Mouse (Mus musculus): Measurements from ENCODE around the gene Heg1. TPM values are rescaled to one million over a fixed set of nuclear protein-coding genes. Genes with fewer than 3 reads are reported as not detected.

Heg1 gene
- total RNA-seq, 2 experiments from 2014 or later: 28.8 to 36.7 TPM

DNA sequence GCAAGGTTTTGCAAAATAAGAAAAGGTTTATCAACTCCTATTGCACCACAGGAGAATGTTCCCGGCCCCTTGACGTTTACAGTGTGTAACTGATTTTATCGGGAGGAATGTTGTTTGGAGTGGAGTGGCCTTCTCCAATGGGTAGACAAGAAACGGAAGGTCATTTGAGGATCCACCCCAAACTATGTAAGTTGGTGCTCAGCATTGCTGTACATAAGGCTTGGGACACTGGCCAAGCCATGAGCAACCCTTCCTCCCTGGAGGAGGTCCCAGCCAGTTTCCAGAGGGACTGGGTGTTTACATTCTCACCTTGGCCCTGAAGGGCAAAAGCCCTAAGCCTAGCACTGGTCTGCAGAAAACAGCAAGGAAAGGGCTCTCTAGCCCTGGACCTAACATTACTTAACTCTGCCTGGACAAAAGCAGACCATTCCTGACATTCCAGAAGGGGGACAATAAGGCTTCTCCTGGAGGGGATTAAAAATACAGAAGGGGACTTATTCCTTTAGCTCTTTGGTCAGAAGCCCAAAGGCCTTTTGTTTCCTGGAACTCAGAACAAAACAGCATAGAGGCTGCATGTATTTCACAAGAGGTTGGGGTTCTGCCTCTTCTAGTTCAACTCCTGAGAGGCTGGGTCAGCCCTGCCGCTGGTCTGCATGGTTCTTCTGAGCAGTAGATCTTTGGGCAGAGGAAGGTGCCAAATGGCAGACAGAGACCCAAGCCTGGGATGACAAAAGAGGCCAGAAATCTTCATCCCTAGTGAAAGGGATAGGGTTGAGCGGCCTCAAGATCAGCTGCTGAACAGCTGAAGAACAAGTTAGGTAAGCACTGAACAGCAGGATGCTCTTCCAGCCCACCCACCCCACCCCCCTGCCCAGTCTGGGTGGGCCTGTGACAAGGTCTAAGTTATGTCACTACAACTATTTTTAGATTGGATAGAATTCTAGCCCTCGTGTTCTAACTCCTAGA is 7.5 kb upstream of the Heg1 start:
- no peak for DNase-seq (ENCODE audit: low spot score in 2 of 2)
- intact Hi-C loops (cut with DNase I): no loop called here

DNA sequence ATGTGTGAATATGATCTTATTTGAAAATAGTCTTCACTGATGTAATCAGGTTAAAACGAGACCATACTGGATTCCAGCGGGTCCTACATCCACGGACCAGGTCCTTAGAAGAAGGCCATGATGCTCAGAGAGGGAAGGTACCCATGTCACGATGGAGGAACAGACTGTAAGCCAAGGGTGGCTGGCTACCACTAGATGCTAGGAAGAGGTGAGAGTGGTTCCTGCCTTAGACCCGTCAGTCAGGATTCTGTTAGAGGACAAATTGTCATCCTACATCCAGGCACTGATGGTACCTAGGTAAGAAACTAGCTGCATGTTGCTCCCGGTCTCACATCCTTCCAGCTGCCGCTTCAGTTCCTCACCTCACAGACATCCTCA is 6.9 kb upstream of the Heg1 start:
- intact Hi-C loops (cut with DNase I): no loop called here

GRCm38 (mm10) chr16:33677901-33678300 is 6.3 kb upstream of the Heg1 start:
- intact Hi-C loops (cut with DNase I): no loop called here
- DNase-seq (ENCODE audit: low spot score in 2 of 2): no peak

More for the DNA sequence above, 6.9 kb upstream of the Heg1 start:
- no peak for DNase-seq (ENCODE audit: low spot score in 2 of 2)

GRCm38 (mm10) chr16:33680271-33680670 is 3.9 kb upstream of the Heg1 start:
- no peak for DNase-seq (ENCODE audit: low spot score in 2 of 2)
- intact Hi-C loops (cut with DNase I): no loop called here

DNA sequence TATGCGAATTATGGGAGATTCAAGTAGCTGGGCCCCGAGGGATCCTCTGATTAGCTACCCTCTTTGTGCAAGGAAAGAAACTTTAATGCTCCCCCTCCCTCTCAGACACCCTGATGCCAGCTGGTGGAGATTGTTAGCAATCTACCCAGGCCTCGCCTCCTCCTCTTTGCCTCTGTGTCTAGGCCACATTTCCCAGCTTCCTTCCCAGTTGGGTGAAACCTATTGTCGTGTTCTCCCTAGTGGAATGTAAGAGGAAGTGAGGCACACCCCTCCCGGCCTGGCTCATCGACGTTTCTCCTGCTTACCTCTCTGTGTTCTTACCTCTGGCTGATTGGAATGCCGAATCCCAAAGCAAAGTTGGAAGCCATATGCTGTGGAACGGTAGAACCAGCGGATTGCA is 3.4 kb upstream of the Heg1 start:
- DNase-seq (ENCODE audit: low spot score in 2 of 2): no peak
- intact Hi-C loops (cut with DNase I): no loop called here

- intact Hi-C loops (cut with DNase I): no loop called here
- DNase-seq (ENCODE audit: low spot score in 2 of 2): no peak
These were observed 2.5 kb upstream of the Heg1 start for GRCm38 (mm10) chr16:33681661-33682060.

GRCm38 (mm10) chr16:33682651-33683050 is 1.5 kb upstream of the Heg1 start:
- intact Hi-C loops (cut with DNase I): no loop called here
- no peak for DNase-seq (ENCODE audit: low spot score in 2 of 2)

GRCm38 (mm10) chr16:33683206-33684161 is 686 bp upstream of the Heg1 start:
- no peak for DNase-seq (ENCODE audit: low spot score in 2 of 2)
- intact Hi-C loops (cut with DNase I): no loop called here

DNA sequence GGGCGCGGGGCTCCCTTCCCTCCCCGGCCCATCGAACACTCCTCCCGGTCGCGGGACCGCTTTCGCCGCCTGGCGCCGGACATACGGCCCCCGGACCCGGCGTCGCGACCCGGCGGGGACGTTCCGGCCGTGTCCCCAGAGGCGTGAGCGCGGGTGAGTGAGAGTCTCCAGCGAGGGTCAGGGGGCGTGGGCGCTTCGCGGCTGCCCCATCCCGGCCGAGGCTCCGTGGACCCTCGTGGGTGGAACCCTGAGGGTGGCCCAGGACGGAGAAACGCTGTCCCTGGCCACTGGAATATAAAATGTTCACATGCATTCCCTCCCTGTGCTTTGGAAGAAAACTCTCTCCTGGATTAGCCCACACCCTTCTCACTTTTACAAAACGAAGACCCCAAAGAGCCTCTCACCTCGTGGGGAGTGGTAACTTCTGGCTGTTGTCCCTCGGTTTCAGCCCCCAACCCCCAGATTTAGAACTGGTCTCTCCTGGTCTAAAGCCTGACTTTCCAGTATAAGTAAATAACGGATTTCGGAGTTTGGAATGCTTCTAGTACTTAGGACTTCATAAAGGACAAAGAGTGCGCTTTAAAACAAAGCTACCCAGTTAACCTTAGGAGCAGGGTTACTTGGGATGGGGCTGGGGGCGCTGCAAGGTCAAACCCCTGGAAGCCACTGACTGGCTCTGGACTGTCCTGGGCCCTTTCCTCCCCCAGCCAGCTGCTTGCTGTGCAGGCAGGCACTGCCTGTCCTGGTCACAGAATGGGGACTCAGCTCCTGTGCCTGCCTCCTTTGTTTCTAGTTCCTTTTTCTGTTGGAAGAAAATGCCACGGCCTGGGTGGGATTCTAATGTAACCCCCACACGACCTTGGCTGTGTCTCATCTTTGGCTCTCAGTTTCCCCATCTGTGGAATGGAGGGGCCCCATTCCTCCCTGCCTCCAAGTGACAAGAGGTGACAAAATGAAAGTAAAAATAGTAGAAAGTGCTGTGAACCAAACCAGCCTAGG is 832 bp downstream of the Heg1 start:
- peak in 1 of 2 experiments; percentile 26 for DNase-seq (ENCODE audit: low spot score in 2 of 2)
- intact Hi-C loops (cut with DNase I): no loop called here

- intact Hi-C loops (cut with DNase I): no loop called here
These were observed 1.9 kb downstream of the Heg1 start for GRCm38 (mm10) chr16:33686056-33686455.

DNA sequence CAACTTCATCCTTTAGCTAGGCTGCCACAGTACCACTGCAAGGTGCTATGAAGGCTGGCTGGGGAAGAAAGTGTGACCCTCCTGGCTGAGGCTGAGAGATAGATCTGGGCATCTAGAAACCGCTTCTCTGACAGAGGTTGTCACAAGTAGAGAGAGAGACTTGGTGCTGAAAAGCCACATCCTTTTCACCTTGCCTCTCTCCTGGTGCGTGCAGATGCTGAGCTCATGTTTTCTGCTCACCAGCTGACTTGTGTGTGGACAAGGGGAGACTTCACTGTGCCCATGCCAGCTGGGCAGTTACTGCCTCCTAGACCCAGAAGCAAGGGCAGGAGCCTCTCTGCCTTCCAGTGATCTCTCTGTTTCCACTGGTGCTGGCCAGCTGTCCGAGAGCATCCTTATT is 3.6 kb downstream of the Heg1 start:
- intact Hi-C loops (cut with DNase I): no loop called here
- no peak for DNase-seq (ENCODE audit: low spot score in 2 of 2)

More at GRCm38 (mm10) chr16:33686056-33686455, 1.9 kb downstream of the Heg1 start:
- DNase-seq (ENCODE audit: low spot score in 2 of 2): no peak

DNA sequence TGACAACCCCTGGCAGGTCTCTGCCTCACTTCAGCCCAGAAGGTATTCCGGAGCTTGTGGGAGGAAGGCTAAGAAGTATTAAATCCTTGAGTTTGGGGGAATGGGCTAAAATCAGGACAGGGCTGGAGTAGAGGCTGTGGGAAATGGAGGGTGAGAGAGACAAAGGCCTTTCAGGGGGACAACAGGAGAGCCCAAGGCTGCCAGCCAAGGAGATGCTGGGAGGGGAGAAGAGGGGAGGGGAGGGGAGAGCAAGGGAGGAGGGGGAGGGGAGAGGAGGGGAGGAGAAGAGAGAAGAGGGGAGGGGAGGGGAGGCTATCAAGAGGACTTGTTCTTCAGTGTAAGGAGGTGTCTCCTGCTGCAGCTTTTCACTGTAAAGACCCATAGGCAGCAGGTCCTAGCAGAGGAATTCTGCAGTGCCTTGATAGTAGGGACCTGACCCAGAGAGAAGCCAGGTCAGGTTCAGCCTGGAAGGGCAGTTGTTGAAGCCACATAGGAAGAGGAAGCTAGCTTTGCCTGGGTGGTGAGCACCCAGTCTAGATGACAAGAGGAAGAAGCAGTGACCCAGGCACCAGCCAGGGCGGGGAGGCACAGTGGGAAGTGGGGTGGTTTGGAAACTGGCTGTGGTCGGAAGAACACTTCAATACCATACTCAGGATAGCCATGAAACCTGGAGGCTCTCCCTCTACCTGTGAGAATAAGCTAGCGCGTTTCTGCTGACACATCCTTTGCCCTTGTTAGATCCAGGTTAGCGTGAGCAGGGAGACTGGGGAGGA is 7.0 kb downstream of the Heg1 start:
- DNase-seq (ENCODE audit: low spot score in 2 of 2): no peak
- intact Hi-C loops (cut with DNase I): no loop called here

- intact Hi-C loops (cut with DNase I): no loop called here
- DNase-seq (ENCODE audit: low spot score in 2 of 2): no peak
These were observed 9.4 kb downstream of the Heg1 start for GRCm38 (mm10) chr16:33693553-33693952.

GRCm38 (mm10) chr16:33696811-33697575 is 12.8 kb downstream of the Heg1 start:
- DNase-seq (ENCODE audit: low spot score in 2 of 2): no peak
- intact Hi-C loops (cut with DNase I): no loop called here

GRCm38 (mm10) chr16:33697576-33698276 is 13.6 kb downstream of the Heg1 start:
- DNase-seq (ENCODE audit: low spot score in 2 of 2): no peak
- intact Hi-C loops (cut with DNase I): no loop called here

- DNase-seq (ENCODE audit: low spot score in 2 of 2): no peak
- intact Hi-C loops (cut with DNase I): no loop called here
These were observed 14.2 kb downstream of the Heg1 start for GRCm38 (mm10) chr16:33698277-33698790.

DNA sequence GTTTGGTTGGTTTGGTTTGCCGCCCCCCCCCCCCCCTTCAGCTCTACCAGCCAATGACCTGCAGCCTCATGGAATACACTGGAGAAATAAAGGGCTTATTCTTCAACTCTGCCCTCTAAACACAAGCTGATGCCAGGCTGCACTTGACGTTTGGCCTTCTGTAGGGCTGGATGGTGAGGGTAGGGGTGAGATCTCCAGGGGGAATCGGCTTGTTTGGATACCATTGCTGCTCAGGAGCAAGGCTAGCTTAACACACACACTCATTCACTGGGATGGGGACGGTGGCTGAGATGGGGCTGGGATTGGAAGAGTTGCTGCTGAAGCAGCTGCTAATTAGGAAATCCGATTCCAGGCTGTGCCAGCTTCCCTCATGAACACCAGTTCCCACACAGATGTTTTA is 16.4 kb downstream of the Heg1 start:
- intact Hi-C loops (cut with DNase I): no loop called here
- no peak for DNase-seq (ENCODE audit: low spot score in 2 of 2)
